Mouse (Mus musculus): ENCODE measurements around the gene Tpm3. TPM values are rescaled to one million over a fixed set of nuclear protein-coding genes. Genes with fewer than 3 reads are reported as not detected.

The Tpm3 gene
- 343 and 357 TPM in 2 replicates for polyA plus RNA-seq (2015; fragmentation: Nextera tagmentation; extraction: Ambion mirVana)

GRCm38 (mm10) chr3:90072294-90072693, at the start of gene Tpm3:
TSS of gene Tpm3 (plus strand) at chr3:90072649.
- no peak within 1 kb of the TSS for H3K4me3 ChIP-seq (ENCODE audit: low read length)

GRCm38 (mm10) chr3:90034653-90035052, 37.8 kb upstream of the Tpm3 start:
- Histone ChIP-seq H3K9ac (ENCODE audit: low read depth, low read length) (no peak overlapping the region), H3K27ac (ENCODE audit: low read depth, low read length) (no peak overlapping the region), H3K9me3 (ENCODE audit: control insufficient read depth, low read length) (no peaks in the 10 kb centered on the region), H3K27me3 (replicated peaks; ENCODE audit: control insufficient read depth, insufficient read depth, low read length) (no peaks in the 10 kb centered on the region), H3K4me3 (ENCODE audit: low read length) (no peak overlapping the region), H3K36me3 (ENCODE audit: control insufficient read depth, insufficient read depth, low read length) (peaks cover 43% of the 10 kb centered on the region), H3K4me1 (ENCODE audit: control insufficient read depth, insufficient read depth, low read depth, low read length) (no peaks in the 10 kb centered on the region), H3K4me2 (ENCODE audit: low read length) (no peak overlapping the region)
- WGBS, result 92% methylated on average over 2 of the region's 2 CpGs
- no peak for ATAC-seq

More at GRCm38 (mm10) chr3:90072294-90072693, at the start of gene Tpm3:
- no peak for ATAC-seq
- Histone ChIP-seq H3K4me1 (ENCODE audit: control insufficient read depth, insufficient read depth, low read depth, low read length) (peaks cover 4% of the 10 kb centered on the region), H3K4me2 (ENCODE audit: low read length) (no peak within 1 kb of the TSS), H3K9ac (ENCODE audit: low read depth, low read length) (no peak within 1 kb of the TSS), H3K36me3 (ENCODE audit: control insufficient read depth, insufficient read depth, low read length) (no peaks in the 10 kb centered on the region), H3K9me3 (ENCODE audit: control insufficient read depth, low read length) (no peaks in the 10 kb centered on the region), H3K27ac (ENCODE audit: low read depth, low read length) (no peak within 1 kb of the TSS), H3K27me3 (replicated peaks; ENCODE audit: control insufficient read depth, insufficient read depth, low read length) (no peaks in the 10 kb centered on the region)
- WGBS, result 80% methylated on average over 4 of the region's 4 CpGs

- H3K36me3 ChIP-seq (ENCODE audit: control insufficient read depth, insufficient read depth, low read length), result peaks cover 41% of the 10 kb centered on the region
- no peaks in the 10 kb centered on the region for H3K27me3 ChIP-seq (replicated peaks; ENCODE audit: control insufficient read depth, insufficient read depth, low read length)
- 97% methylated on average over 1 of the region's 1 CpGs for WGBS
- H3K4me1 ChIP-seq (ENCODE audit: control insufficient read depth, insufficient read depth, low read depth, low read length), result no peaks in the 10 kb centered on the region
- no peak overlapping the region for H3K27ac ChIP-seq (ENCODE audit: low read depth, low read length)
- H3K4me3 ChIP-seq (ENCODE audit: low read length), result no peak overlapping the region
- no peak for ATAC-seq
- H3K4me2 ChIP-seq (ENCODE audit: low read length), result no peak overlapping the region
- H3K9ac ChIP-seq (ENCODE audit: low read depth, low read length), result no peak overlapping the region
- no peaks in the 10 kb centered on the region for H3K9me3 ChIP-seq (ENCODE audit: control insufficient read depth, low read length)
Observed at GRCm38 (mm10) chr3:90036263-90036662, 36.2 kb upstream of the Tpm3 start.

- Histone ChIP-seq H3K4me1 (ENCODE audit: control insufficient read depth, insufficient read depth, low read depth, low read length) (peaks cover 16% of the 10 kb centered on the region), H3K27ac (ENCODE audit: low read depth, low read length) (no peak overlapping the region), H3K27me3 (replicated peaks; ENCODE audit: control insufficient read depth, insufficient read depth, low read length) (no peaks in the 10 kb centered on the region), H3K9me3 (ENCODE audit: control insufficient read depth, low read length) (no peaks in the 10 kb centered on the region), H3K36me3 (ENCODE audit: control insufficient read depth, insufficient read depth, low read length) (peaks cover under 1% of the 10 kb centered on the region), H3K4me3 (ENCODE audit: low read length) (no peak overlapping the region), H3K9ac (ENCODE audit: low read depth, low read length) (no peak overlapping the region), H3K4me2 (ENCODE audit: low read length) (no peak overlapping the region)
- WGBS, result 66% methylated on average over 3 of the region's 3 CpGs
- ATAC-seq, result no peak
Observed at GRCm38 (mm10) chr3:90049691-90050090, 22.8 kb upstream of the Tpm3 start.

- Histone ChIP-seq H3K27me3 (replicated peaks; ENCODE audit: control insufficient read depth, insufficient read depth, low read length) (no peaks in the 10 kb centered on the region), H3K9ac (ENCODE audit: low read depth, low read length) (peak within 1 kb of the TSS; percentile 95), H3K4me2 (ENCODE audit: low read length) (peak within 1 kb of the TSS; percentile 82), H3K4me1 (ENCODE audit: control insufficient read depth, insufficient read depth, low read depth, low read length) (peaks cover 20% of the 10 kb centered on the region), H3K27ac (ENCODE audit: low read depth, low read length) (peak within 1 kb of the TSS; percentile 94), H3K4me3 (ENCODE audit: low read length) (peak within 1 kb of the TSS; percentile 88), H3K36me3 (ENCODE audit: control insufficient read depth, insufficient read depth, low read length) (peaks cover 6% of the 10 kb centered on the region), H3K9me3 (ENCODE audit: control insufficient read depth, low read length) (no peaks in the 10 kb centered on the region)
- ATAC-seq, result peak; percentile 76
- under 1% methylated on average over 39 of the region's 43 CpGs for WGBS
Observed at GRCm38 (mm10) chr3:90051441-90052350, 20.8 kb upstream of the Tpm3 start, which contains the start of gene 4933434E20Rik. TSS of gene 4933434E20Rik (plus strand) at chr3:90051636.

GRCm38 (mm10) chr3:90052351-90053241, 19.9 kb upstream of the Tpm3 start, which contains the start of gene Ubap2l:
TSS of gene Ubap2l (minus strand) at chr3:90052628.
- no peaks in the 10 kb centered on the region for H3K9me3 ChIP-seq (ENCODE audit: control insufficient read depth, low read length)
- under 1% methylated on average over 58 of the region's 81 CpGs for WGBS
- peak; percentile 94 for ATAC-seq
- peaks cover 20% of the 10 kb centered on the region for H3K4me1 ChIP-seq (ENCODE audit: control insufficient read depth, insufficient read depth, low read depth, low read length)
- peak within 1 kb of the TSS; percentile 82 for H3K4me2 ChIP-seq (ENCODE audit: low read length)
- peak within 1 kb of the TSS; percentile 95 for H3K9ac ChIP-seq (ENCODE audit: low read depth, low read length)
- peaks cover 14% of the 10 kb centered on the region for H3K36me3 ChIP-seq (ENCODE audit: control insufficient read depth, insufficient read depth, low read length)
- no peaks in the 10 kb centered on the region for H3K27me3 ChIP-seq (replicated peaks; ENCODE audit: control insufficient read depth, insufficient read depth, low read length)
- peak within 1 kb of the TSS; percentile 94 for H3K27ac ChIP-seq (ENCODE audit: low read depth, low read length)
- peak within 1 kb of the TSS; percentile 88 for H3K4me3 ChIP-seq (ENCODE audit: low read length)

- H3K4me3 ChIP-seq (ENCODE audit: low read length), result no peak overlapping the region
- no peaks in the 10 kb centered on the region for H3K4me1 ChIP-seq (ENCODE audit: control insufficient read depth, insufficient read depth, low read depth, low read length)
- no peaks in the 10 kb centered on the region for H3K9me3 ChIP-seq (ENCODE audit: control insufficient read depth, low read length)
- WGBS, result 95% methylated on average over 6 of the region's 6 CpGs
- peaks cover 25% of the 10 kb centered on the region for H3K36me3 ChIP-seq (ENCODE audit: control insufficient read depth, insufficient read depth, low read length)
- H3K9ac ChIP-seq (ENCODE audit: low read depth, low read length), result no peak overlapping the region
- no peak for ATAC-seq
- no peak overlapping the region for H3K4me2 ChIP-seq (ENCODE audit: low read length)
- H3K27me3 ChIP-seq (replicated peaks; ENCODE audit: control insufficient read depth, insufficient read depth, low read length), result no peaks in the 10 kb centered on the region
- H3K27ac ChIP-seq (ENCODE audit: low read depth, low read length), result no peak overlapping the region
Observed at GRCm38 (mm10) chr3:90061549-90061948, 10.9 kb upstream of the Tpm3 start.

- H3K4me1 ChIP-seq (ENCODE audit: control insufficient read depth, insufficient read depth, low read depth, low read length), result no peaks in the 10 kb centered on the region
- H3K9me3 ChIP-seq (ENCODE audit: control insufficient read depth, low read length), result no peaks in the 10 kb centered on the region
- no peak overlapping the region for H3K4me2 ChIP-seq (ENCODE audit: low read length)
- ATAC-seq, result no peak
- no peaks in the 10 kb centered on the region for H3K27me3 ChIP-seq (replicated peaks; ENCODE audit: control insufficient read depth, insufficient read depth, low read length)
- 58% methylated on average over 2 of the region's 2 CpGs for WGBS
- H3K9ac ChIP-seq (ENCODE audit: low read depth, low read length), result no peak overlapping the region
- no peak overlapping the region for H3K27ac ChIP-seq (ENCODE audit: low read depth, low read length)
- H3K4me3 ChIP-seq (ENCODE audit: low read length), result no peak overlapping the region
- peaks cover 16% of the 10 kb centered on the region for H3K36me3 ChIP-seq (ENCODE audit: control insufficient read depth, insufficient read depth, low read length)
Observed at GRCm38 (mm10) chr3:90062539-90062938, 9.9 kb upstream of the Tpm3 start.

- WGBS, result 94% methylated on average over 3 of the region's 3 CpGs
- Histone ChIP-seq H3K4me2 (ENCODE audit: low read length) (no peak overlapping the region), H3K36me3 (ENCODE audit: control insufficient read depth, insufficient read depth, low read length) (peaks cover 12% of the 10 kb centered on the region), H3K27me3 (replicated peaks; ENCODE audit: control insufficient read depth, insufficient read depth, low read length) (no peaks in the 10 kb centered on the region), H3K4me3 (ENCODE audit: low read length) (no peak overlapping the region), H3K27ac (ENCODE audit: low read depth, low read length) (no peak overlapping the region), H3K9ac (ENCODE audit: low read depth, low read length) (no peak overlapping the region), H3K4me1 (ENCODE audit: control insufficient read depth, insufficient read depth, low read depth, low read length) (no peaks in the 10 kb centered on the region), H3K9me3 (ENCODE audit: control insufficient read depth, low read length) (no peaks in the 10 kb centered on the region)
- no peak for ATAC-seq
Observed at GRCm38 (mm10) chr3:90064383-90064782, 8.1 kb upstream of the Tpm3 start.
